Mouse (Mus musculus): ENCODE data around the gene Tomm20.

GRCm38 (mm10) chr8:126949527-126949926 lies 3.9 kb upstream of the Tomm20 start:
- no peak for TF ChIP-seq CTCF (IDR thresholded peaks at IDR 0.05; ENCODE audit: borderline replicate concordance, control insufficient read depth, extremely low read depth, insufficient read depth, low read length, poor library complexity)
- no peak for TF ChIP-seq POLR2A (IDR thresholded peaks at IDR 0.05; ENCODE audit: control insufficient read depth, extremely low read depth, insufficient read depth, low read length, poor library complexity)
